Mouse (Mus musculus) brain, embryonic 14.5 days (tissue): Measurements from ENCODE around the gene Rbfox3.

ENCODE experiments used
- CTCF ChIP-seq: fragments of 200-500 bp; IDR thresholded peaks from 2 replicates; pipeline ENCODE4 v1.5.1; 2012; ENCODE audit warnings: inconsistent platforms, mild to moderate bottlenecking, moderate library complexity, borderline replicate concordance; ENCODE audit not compliant: insufficient read depth, insufficient read length; ENCODE audit errors: extremely low read depth
- POLR2A ChIP-seq: fragments of 200-500 bp; IDR thresholded peaks from 2 replicates; pipeline ENCODE4 v1.6.1; 2012; ENCODE audit warnings: mild to moderate bottlenecking, inconsistent platforms, borderline replicate concordance; ENCODE audit not compliant: poor library complexity, insufficient read depth, insufficient read length, severe bottlenecking; ENCODE audit errors: extremely low read depth

GRCm38 (mm10) chr11:118861801-118862431 lies 49.5 kb downstream of the Rbfox3 start:
- no peak for TF ChIP-seq POLR2A
- TF ChIP-seq CTCF: no peak
